Mouse (Mus musculus) activated CD4-positive, CD25-positive, alpha-beta regulatory T cell, adult 4 months (primary cell): ENCODE data around the gene Osbpl3. TPM values are rescaled to one million over a fixed set of nuclear protein-coding genes. Genes with fewer than 3 reads are reported as not detected.

Experiments used
- ATAC-seq: one replicate; pipeline ENCODE4 v1.8.0; 2017
- polyA plus RNA-seq, 2 experiments: library from polyadenylated mRNA; unstranded; fragments of 100-300 nt; shearing (Covaris generic); gene quantifications; one replicate each; pipeline ENCODE4 v1.2.1; 2017

Osbpl3 gene
- polyA plus RNA-seq = 10 to 100 TPM; 26.9 to 38.2 TPM

- ATAC-seq = peak; percentile 80
Measured at GRCm38 (mm10) chr6:50455829-50456469, at the start of gene Osbpl3. Gene Osbpl3 (minus strand): TSS chr6:50456201.

DNA sequence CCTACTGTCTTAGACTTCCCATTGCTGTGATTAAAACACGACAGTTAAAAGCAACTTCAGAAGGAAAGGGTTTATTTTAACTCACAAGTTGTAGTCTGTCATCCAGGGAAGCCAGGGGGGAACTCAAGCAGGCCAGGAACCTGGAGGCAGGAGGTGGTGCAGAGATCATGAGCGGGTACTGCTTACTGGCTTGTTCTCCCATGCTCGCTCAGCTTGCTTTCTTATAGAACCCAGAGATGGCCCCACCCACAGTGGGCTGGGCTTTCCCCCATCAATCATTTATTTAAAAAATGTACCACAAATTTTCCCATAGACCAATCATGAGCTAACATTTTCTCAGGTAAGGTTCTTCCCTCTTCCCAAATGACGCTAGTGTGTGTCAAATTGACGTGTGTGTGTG lies 49.5 kb upstream of the Osbpl3 start:
- ATAC-seq = no peak

GRCm38 (mm10) chr6:50504711-50505110 lies 48.7 kb upstream of the Osbpl3 start:
- ATAC-seq = no peak

DNA sequence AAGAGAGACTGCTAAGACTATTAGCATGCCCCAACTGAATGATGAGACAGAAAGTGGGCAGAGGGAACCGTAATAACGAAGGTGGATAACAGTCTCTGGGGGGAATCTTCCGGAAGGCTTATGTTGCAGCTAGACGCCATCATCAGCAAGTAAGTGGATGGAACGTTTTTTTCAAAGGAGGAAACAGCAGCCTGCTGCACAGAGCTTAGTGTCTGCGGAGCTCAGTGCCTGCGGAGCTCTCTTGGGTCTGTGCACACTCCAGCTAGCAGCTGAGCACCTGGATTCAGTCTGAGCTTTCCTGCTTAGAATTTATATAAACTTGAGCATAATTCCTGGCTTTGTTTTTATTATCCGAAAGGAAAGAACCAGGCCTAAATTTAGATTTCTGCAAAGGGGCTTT lies 47.8 kb upstream of the Osbpl3 start:
- no peak for ATAC-seq

DNA sequence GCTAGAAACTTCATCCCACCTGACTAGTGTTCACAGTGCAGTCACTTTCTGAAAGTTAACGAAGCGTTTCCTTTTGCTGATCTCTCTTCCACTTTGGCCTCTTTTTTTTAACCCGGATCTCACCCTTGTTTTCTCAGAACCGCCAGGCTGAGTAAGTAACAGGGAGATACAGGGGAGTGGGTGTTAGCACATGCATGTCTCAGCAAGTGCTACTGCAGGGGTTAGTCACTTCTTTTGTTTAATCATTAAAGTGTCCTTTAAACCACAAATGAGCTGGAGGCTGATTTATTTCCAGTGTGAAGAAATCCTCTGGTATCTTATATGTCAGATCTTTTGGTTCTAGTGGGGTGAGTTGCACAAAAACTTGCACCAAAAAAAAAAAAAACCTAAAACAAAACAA lies 47.0 kb upstream of the Osbpl3 start:
- no peak for ATAC-seq

DNA sequence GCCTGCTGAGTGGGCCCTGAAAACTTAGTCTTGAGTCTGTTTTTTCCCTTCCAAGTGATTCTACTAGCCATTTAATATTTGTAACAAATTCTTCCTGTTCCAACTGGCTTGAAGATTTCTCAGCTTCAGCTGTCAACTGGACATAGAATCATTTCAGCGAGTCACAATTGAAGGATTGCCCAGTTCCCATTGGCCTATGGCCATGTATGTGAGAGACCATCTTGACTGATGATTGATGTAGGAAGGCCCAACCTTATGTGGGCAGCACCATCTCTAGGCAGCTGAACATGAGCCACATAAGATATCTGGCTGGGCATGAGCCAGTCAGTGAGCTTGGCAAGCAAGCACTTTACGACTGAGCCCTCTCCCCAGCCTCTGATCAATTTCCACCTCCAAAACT lies 42.3 kb upstream of the Osbpl3 start:
- no peak for ATAC-seq

DNA sequence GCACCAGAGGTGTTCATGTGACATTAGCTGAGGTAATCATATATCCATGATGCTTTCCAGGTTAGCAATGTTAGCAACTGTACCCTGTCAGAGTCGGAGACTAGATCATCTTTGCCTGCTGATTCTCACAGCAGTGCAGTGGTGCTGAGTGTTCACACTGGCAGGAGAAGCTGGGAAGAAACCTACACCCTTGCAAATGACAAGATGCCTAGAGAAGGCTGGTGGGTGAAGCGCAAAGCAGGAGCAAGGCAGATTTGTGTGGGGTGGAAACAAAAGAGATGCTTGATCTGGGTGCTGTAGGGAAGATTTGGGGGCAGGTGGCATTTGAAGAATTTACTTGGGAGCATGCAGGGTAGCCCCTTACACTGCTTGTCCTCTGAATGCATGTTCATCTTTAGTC lies 34.5 kb upstream of the Osbpl3 start:
- ATAC-seq = no peak

DNA sequence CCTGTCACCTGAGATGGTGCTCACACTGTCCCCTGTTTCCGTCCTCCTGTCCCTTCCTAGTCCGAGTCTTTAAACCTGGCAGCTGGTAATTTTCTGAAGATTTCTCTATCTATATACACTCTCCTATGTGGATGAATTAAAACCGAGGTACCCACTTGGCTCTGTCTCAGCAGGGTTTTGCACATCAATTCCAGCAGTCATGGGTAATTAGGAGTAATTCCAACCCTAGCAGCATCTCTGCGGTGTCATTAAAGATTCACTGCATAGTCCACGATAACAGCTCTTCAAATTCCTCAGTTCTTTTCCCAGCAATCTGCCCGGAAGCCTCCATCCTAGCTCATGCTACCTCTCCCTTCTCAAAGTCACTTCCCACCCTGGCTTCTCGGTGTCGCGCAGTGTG lies 33.4 kb upstream of the Osbpl3 start:
- no peak for ATAC-seq

GRCm38 (mm10) chr6:50486035-50486902 lies 30.3 kb upstream of the Osbpl3 start:
- ATAC-seq = no peak

GRCm38 (mm10) chr6:50483426-50483825 lies 27.4 kb upstream of the Osbpl3 start:
- ATAC-seq = no peak

DNA sequence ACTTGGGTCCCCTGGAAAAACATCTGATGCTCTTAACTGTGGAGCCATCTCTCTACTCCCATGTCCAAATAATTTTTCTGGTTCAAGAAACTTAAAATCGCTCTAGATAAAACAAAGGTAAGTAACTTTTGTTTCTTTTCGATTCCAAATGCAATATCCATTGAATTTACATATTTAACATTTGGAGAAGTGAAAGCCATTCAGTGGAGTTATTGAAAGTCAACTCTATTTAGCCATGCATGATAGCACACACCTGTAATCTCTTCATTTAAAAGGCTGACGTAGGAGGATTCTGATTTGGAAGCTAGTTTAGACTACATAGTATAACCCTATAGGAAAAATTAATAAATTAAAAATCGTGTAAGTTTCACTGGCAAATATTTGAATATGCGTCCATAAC lies 25.5 kb upstream of the Osbpl3 start:
- no peak for ATAC-seq

- no peak for ATAC-seq
Measured at GRCm38 (mm10) chr6:50466451-50466850, 10.4 kb upstream of the Osbpl3 start.

GRCm38 (mm10) chr6:50464690-50465485 lies 8.9 kb upstream of the Osbpl3 start:
- no peak for ATAC-seq

- no peak for ATAC-seq
Measured at GRCm38 (mm10) chr6:50462026-50462425, 6.0 kb upstream of the Osbpl3 start.

- no peak for ATAC-seq
Measured at GRCm38 (mm10) chr6:50461585-50461984, 5.6 kb upstream of the Osbpl3 start.

DNA sequence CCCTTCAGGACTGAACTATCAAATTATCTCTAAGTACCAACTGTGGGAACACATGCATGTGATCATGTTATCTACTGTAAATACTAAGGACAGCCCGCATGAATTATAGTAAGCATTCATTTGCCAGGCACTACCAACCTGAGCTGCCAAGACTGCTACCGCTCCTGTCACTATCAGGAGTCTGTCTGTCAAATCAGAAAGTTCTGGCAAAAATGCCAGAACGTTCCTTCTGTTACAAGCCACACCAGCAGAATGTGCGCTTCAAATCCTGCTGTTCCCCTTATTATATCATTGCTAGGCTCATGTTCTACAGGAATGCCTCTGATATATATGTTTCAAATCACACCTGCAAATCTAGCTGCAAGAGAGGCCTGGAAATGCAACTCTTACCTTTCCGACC lies 4.6 kb upstream of the Osbpl3 start:
- ATAC-seq = no peak

DNA sequence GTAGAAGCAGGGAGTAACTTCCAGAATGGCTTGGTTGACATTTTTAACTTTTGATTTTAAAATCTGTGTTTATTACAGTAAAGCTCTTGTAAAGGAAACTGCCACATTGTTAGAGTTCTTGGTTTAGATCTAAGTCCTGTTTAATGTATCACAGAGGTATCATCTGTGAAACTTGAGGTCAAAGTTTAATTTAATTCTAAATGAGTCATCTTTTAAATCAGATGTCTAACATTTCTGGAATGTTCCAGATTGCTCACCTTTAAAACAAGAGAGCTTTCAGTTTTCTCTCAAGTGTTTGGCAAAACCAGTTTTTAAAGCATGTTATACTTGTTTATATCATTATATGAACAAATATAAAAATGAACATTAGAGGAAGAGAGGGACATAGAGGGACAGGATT lies 4.2 kb upstream of the Osbpl3 start:
- no peak for ATAC-seq

GRCm38 (mm10) chr6:50459271-50459670 lies 3.3 kb upstream of the Osbpl3 start:
- no peak for ATAC-seq

DNA sequence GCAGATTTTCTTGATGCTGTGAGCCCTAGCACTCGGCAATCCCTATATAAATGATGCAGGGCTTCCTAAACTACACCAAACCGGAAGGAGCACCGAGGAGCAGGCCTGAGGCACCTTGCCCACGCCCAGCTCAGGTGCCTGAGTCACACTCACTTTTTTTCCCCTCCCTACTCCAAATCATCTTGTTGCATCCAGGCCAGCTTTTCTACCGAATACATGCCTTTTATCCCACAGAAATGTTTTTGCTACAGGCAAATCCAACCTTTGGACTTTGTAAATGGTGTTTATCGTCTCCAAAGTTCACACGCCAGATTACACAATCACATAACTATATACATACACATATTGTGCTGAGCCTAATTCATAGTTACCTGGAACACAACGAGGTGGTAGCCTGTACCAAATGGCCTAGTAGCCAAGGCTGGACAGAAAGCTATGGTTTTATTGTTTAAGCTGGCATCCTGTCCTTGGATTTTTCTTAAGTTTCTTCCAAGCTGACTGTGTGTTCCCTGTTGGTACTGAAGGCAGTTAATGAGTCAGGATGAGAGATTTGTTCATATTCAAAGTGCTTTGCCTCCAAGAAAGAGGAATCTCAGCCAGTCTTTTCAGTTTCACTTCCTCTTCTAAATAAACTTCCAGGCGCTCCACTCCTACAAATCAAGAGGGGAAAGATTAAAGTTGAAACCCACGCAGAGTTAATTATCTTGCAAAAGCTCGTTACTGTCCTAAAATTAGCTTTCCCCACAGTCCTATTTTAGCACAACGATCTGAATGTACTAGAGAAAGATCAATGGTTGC lies 1.7 kb upstream of the Osbpl3 start:
- no peak for ATAC-seq

GRCm38 (mm10) chr6:50456706-50457105 lies 705 bp upstream of the Osbpl3 start:
- ATAC-seq = no peak

DNA sequence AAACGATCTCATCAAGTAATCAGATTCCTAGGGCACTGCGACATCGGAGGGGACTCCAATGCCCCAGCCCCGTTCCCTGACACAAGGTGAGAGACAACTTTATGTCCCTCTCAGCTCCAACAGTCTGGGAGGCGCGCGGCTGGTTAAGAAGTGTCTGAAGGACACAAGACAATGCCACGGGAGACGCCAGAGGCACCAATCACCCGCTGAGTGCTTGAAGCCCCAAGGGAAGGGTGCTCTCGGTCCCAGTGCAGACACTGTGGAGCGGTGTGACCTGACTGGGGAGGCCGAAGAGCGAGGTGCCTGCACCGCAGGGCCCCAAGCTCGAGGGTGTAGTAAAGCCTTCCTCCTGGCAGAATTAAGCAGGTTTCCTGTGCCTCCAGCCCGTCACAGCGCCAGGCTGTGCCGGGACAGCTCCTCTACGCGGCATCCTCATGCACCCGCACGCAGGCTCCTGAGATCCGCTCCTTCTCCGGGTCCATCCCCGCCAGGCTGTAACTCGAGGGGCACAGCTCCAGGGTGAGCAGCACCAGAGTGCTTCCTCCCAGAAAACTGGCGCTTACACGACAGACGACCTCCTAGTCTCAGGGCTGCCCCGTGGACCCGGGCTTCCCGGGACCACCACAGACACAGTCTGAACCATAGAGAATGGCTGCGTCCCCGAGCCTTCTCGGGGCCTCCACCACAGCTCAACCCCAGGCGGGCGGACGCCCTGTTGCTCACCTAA lies 736 bp downstream of the Osbpl3 start:
- peak; percentile 62 for ATAC-seq

- no peak for ATAC-seq
Measured at GRCm38 (mm10) chr6:50453651-50454050, 2.4 kb downstream of the Osbpl3 start.
